Mouse (Mus musculus): ENCODE measurements around the gene Sesn3. TPM values are rescaled to one million over a fixed set of nuclear protein-coding genes. Genes with fewer than 3 reads are reported as not detected.

The Sesn3 gene
- total and polyA plus RNA-seq, 2 experiments from 2014 or later = 16.3 to 40.5 TPM

- Histone ChIP-seq H3K4me1 (ENCODE audit: insufficient read depth) (no peaks in the 10 kb centered on the region), H3K27ac (ENCODE audit: low read depth, low read length) (no peak overlapping the region), H3K27me3 (ENCODE audit: insufficient read depth, low read length) (no peaks in the 10 kb centered on the region), H3K9ac (no peak overlapping the region), H3K9me3 (ENCODE audit: low read length) (no peaks in the 10 kb centered on the region), H3K36me3 (ENCODE audit: insufficient read depth) (no peaks in the 10 kb centered on the region), H3K4me2 (ENCODE audit: low read depth) (no peak overlapping the region), H3K4me3 (ENCODE audit: low read depth, low read length) (no peak overlapping the region)
- WGBS = 85% methylated on average over 2 of the region's 2 CpGs
- ATAC-seq (no peak), DNase-seq (no peak)
- no peak for TF ChIP-seq CTCF (IDR thresholded peaks at IDR 0.05; ENCODE audit: low read depth)
Observed at GRCm38 (mm10) chr9:14268578-14268977, 6.3 kb upstream of the Sesn3 start.

DNA sequence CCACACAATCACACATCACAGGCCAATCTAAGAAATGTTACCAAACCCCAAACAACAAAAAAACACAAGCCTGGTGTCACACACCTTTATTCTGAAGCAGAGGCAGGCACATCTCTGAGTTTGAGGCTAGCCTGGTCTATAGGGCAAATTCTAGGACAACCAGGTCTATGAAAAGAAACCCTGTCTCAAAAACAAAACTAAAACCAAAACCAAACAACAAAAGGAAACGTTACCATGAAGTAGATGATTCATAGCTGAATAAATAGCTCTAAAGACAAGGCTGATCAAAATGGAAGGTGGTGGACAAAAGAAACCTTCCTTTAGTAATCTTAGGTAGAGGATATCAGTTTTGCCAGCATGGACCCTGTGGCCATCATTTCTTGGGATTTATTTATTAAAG is 1.9 kb upstream of the Sesn3 start:
- no peak for TF ChIP-seq CTCF (IDR thresholded peaks at IDR 0.05; ENCODE audit: low read depth)
- H3K36me3 ChIP-seq (ENCODE audit: insufficient read depth) = no peaks in the 10 kb centered on the region
- WGBS = 86% methylated on average over 1 of the region's 1 CpGs

GRCm38 (mm10) chr9:14274586-14274985 is 281 bp upstream of the Sesn3 start:
- WGBS = 32% methylated on average over 5 of the region's 5 CpGs
- DNase-seq (no peak), ATAC-seq (no peak)
- H3K4me1 ChIP-seq (ENCODE audit: insufficient read depth) = 0 out of 2 replicates have a peak, but pooled peaks cover 4% of the 10 kb centered on the region
- H3K27ac ChIP-seq (ENCODE audit: low read depth, low read length) = peak overlapping the region; percentile 88
- TF ChIP-seq CTCF (IDR thresholded peaks at IDR 0.05; ENCODE audit: low read depth) = no peak
- peak overlapping the region; percentile 90 for H3K4me3 ChIP-seq (ENCODE audit: low read depth, low read length)
- H3K9me3 ChIP-seq (ENCODE audit: low read length) = no peaks in the 10 kb centered on the region
- no peaks in the 10 kb centered on the region for H3K36me3 ChIP-seq (ENCODE audit: insufficient read depth)
- H3K9ac ChIP-seq = peak overlapping the region; percentile 52
- H3K4me2 ChIP-seq (ENCODE audit: low read depth) = peak overlapping the region; percentile 54
- H3K27me3 ChIP-seq (ENCODE audit: insufficient read depth, low read length) = no peaks in the 10 kb centered on the region

More for the DNA sequence above, 1.9 kb upstream of the Sesn3 start:
- no peaks in the 10 kb centered on the region for H3K27me3 ChIP-seq (ENCODE audit: insufficient read depth, low read length)
- DNase-seq = no peak
- no peak overlapping the region for H3K4me2 ChIP-seq (ENCODE audit: low read depth)
- H3K9me3 ChIP-seq (ENCODE audit: low read length) = no peaks in the 10 kb centered on the region
- no peak overlapping the region for H3K27ac ChIP-seq (ENCODE audit: low read depth, low read length)
- ATAC-seq = no peak
- no peak overlapping the region for H3K4me3 ChIP-seq (ENCODE audit: low read depth, low read length)
- H3K4me1 ChIP-seq (ENCODE audit: insufficient read depth) = 0 out of 2 replicates have a peak, but pooled peaks cover 4% of the 10 kb centered on the region
- no peak overlapping the region for H3K9ac ChIP-seq

DNA sequence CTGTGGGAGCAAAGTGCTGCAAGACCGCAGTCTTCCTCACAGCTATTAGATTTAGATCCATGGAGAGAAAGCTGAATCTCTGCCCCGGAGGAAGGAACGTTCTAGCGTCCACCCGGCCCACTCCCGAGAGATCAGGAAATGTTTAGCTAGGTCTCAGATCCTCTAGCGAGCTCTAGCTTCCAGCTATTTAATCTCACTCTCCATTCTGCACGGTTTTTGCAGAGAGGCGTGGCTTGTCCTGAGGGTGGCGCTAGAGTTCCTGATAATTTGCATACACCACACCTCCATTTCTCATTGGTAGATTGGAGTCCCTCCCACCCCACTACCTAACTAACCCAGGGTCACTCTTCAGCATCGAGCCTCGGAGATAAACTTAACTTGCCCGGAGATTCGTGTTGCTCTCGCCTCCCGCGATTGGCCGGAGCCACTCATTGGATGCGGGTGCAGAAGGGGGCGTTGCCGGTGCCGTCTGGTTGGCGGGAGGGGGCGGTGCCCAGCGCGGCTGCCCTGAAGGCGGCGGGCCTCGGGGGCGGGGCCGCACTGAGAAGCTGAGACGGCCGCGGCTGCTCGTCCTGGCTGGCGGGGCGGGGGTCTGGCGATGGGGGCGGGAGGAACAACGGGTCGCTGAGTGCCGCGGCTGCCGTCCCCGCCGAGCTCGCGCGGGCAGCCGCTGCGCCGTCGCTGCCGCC is 1.1 kb downstream of the Sesn3 start:
- H3K9me3 ChIP-seq (ENCODE audit: low read length) = no peaks in the 10 kb centered on the region
- peak overlapping the region; percentile 69 for H3K4me2 ChIP-seq (ENCODE audit: low read depth)
- TF ChIP-seq CTCF (IDR thresholded peaks at IDR 0.05; ENCODE audit: low read depth) = peak; percentile 79
- H3K9ac ChIP-seq = peak overlapping the region; percentile 79
- H3K36me3 ChIP-seq (ENCODE audit: insufficient read depth) = no peaks in the 10 kb centered on the region
- peak overlapping the region; percentile 90 for H3K4me3 ChIP-seq (ENCODE audit: low read depth, low read length)
- peak overlapping the region; percentile 94 for H3K27ac ChIP-seq (ENCODE audit: low read depth, low read length)
- H3K4me1 ChIP-seq (ENCODE audit: insufficient read depth) = 0 out of 2 replicates have a peak, but pooled peaks cover 4% of the 10 kb centered on the region
- DNase-seq = peak; percentile 98
- ATAC-seq = peak; percentile 96
- WGBS = 1% methylated on average over 52 of the region's 54 CpGs
- no peaks in the 10 kb centered on the region for H3K27me3 ChIP-seq (ENCODE audit: insufficient read depth, low read length)

- ATAC-seq = peak; percentile 38
- Histone ChIP-seq H3K36me3 (ENCODE audit: insufficient read depth) (no peaks in the 10 kb centered on the region), H3K27me3 (ENCODE audit: insufficient read depth, low read length) (no peaks in the 10 kb centered on the region), H3K27ac (ENCODE audit: low read depth, low read length) (peak overlapping the region; percentile 94), H3K9me3 (ENCODE audit: low read length) (no peaks in the 10 kb centered on the region), H3K4me3 (ENCODE audit: low read depth, low read length) (peak overlapping the region; percentile 90), H3K4me2 (ENCODE audit: low read depth) (peak overlapping the region; percentile 69), H3K9ac (peak overlapping the region; percentile 79), H3K4me1 (ENCODE audit: insufficient read depth) (0 out of 2 replicates have a peak, but pooled peaks cover 4% of the 10 kb centered on the region)
- TF ChIP-seq CTCF (IDR thresholded peaks at IDR 0.05; ENCODE audit: low read depth) = no peak
- WGBS = 1% methylated on average over 47 of the region's 61 CpGs
- DNase-seq = peak; percentile 52
Observed at GRCm38 (mm10) chr9:14276481-14277287, 1.8 kb downstream of the Sesn3 start.

DNA sequence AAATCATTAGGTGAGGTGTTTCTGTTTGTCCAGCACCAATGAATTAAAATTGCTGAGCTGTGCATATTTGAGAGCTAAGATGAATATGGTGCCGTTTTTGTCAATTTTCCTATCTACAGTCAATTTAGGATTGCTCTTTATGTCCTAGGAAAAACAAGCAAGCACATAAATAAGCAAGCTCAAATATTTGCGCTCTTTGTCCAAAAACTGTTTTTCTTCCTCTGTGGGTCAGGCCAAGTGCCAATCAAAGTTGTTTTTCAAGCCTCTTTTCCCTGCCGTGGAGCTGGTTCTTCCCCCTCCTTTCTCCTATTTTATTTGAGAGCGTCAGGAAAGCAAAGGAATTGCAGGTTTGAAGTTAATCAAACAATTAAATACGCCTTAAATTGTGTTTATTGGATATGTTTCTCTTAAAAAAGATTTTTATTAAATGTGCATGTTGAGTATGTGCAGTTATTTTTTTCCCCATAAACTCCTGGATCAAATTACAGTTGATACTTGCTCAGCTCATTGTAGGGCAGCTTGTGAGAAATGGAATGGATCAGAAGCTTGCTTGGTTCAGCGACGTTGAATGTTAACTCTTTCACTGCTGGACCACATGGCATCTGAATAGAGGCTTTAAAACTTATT is 2.6 kb downstream of the Sesn3 start:
- no peaks in the 10 kb centered on the region for H3K27me3 ChIP-seq (ENCODE audit: insufficient read depth, low read length)
- peak overlapping the region; percentile 90 for H3K4me3 ChIP-seq (ENCODE audit: low read depth, low read length)
- no peak overlapping the region for H3K27ac ChIP-seq (ENCODE audit: low read depth, low read length)
- H3K36me3 ChIP-seq (ENCODE audit: insufficient read depth) = no peaks in the 10 kb centered on the region
- H3K9ac ChIP-seq = peak overlapping the region; percentile 79
- ATAC-seq (no peak), DNase-seq (peak; percentile 42)
- no peak for TF ChIP-seq CTCF (IDR thresholded peaks at IDR 0.05; ENCODE audit: low read depth)
- no peaks in the 10 kb centered on the region for H3K9me3 ChIP-seq (ENCODE audit: low read length)
- peak overlapping the region; percentile 69 for H3K4me2 ChIP-seq (ENCODE audit: low read depth)
- under 1% methylated on average over 7 of the region's 7 CpGs for WGBS
- 0 out of 2 replicates have a peak, but pooled peaks cover 4% of the 10 kb centered on the region for H3K4me1 ChIP-seq (ENCODE audit: insufficient read depth)
